Mouse (Mus musculus): ENCODE measurements at regions not wholly inside any gene's neighbourhood (a gene's known extent, or its start where the extent isn't known, plus 50 kb on each side); places are given as distances from the start of the nearest gene placed in this dataset.
A peak's percentile ranks its signal among the peaks of the same experiment; 100 is the strongest.

DNA sequence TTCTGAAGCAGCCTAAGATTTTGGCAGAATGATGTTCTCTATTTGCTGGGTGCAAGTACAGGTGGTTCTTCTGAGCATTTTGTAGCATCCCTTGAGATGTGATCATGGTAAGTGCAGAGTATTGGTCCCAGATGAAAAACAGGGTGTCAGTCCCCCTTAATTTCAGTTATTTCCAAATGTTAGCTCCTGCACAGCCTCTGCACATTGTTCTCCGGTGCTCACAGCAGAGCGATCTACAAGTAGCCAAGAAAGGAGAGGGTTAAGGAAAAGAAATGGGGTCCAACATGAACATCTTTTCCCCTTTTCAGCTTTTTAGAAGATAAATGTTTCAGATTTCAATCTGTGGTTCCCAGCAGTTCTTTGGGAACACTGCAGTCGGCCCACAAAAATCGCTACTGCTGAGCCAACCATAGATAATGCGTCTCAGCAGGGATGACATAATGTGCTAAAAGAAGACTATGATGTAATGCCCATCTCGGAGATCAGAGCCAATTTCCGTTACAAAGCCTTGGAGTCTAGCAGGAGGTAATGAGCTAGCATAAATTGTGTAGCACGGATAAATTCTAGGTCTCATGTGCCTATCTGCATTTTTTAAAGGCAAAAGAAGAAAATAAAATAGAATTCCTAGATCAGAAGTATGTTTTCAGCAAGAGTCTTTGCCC, 400.1 kb upstream of the Slc30a5 start:
- WGBS, result 28% methylated on average over 8 of the region's 8 CpGs
- no peaks in the 10 kb centered on the region for H3K9me3 ChIP-seq
- peaks cover 11% of the 10 kb centered on the region for H3K4me1 ChIP-seq
- H3K36me3 ChIP-seq, result no peaks in the 10 kb centered on the region
- H3K27me3 ChIP-seq (ENCODE audit: insufficient read depth, poor library complexity, severe bottlenecking), result no peaks in the 10 kb centered on the region
- no peak for DNase-seq (ENCODE audit: low spot score)
- H3K27ac ChIP-seq, result peak overlapping the region; percentile 69; the same call in 1 of the 2 replicates
- no peak overlapping the region for H3K4me3 ChIP-seq

DNA sequence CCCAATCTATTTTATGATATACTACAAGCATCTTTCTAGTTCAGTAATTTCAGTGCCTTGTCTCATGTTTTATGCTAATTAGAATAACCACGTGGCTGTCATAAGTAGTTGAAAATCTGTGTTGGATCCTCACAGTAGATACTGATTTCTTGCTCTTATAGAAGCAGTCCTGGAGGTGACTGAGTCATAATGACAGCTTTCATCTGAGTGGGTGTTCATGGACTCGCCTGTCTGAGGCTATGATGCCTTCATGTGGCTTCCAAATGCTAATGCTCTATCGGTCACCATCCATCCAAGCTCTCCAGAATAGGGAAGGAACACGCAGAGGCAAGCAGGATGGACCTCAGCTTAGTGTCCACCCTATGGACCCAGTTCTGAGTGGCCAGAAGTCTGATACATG, 396.6 kb upstream of the Slc30a5 start:
- DNase-seq (ENCODE audit: low spot score), result no peak
- WGBS, result 82% methylated on average over 4 of the region's 4 CpGs
- H3K27ac ChIP-seq, result no peak overlapping the region

DNA sequence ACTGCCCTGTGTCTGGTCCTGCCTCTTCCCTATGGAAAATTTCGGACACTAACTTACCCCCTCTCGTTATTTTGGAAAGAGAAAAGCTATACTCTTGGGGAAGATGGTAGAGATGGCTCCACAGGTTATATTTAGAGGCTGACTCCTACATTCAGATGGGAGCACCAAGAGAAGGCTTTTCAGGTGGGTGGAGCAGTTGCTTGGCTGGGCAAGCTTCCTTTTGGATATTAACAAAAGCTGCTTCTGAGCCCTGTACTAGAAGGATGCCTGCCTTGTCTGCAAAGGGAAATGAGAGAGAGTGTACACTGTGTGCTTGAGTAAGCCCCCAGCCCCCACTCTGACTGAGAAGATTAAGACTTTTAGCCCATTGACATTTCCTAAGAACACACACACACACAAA, 392.1 kb upstream of the Slc30a5 start:
- DNase-seq (ENCODE audit: low spot score), result no peak
- Histone ChIP-seq H3K4me3 (no peak overlapping the region), H3K36me3 (no peaks in the 10 kb centered on the region), H3K27ac (no peak overlapping the region), H3K4me1 (no peaks in the 10 kb centered on the region), H3K9me3 (no peaks in the 10 kb centered on the region), H3K27me3 (ENCODE audit: insufficient read depth, poor library complexity, severe bottlenecking) (no peaks in the 10 kb centered on the region)
- WGBS, result 72% methylated on average over 2 of the region's 2 CpGs

More for the DNA sequence above, 396.6 kb upstream of the Slc30a5 start:
- H3K27me3 ChIP-seq (ENCODE audit: insufficient read depth, poor library complexity, severe bottlenecking), result no peaks in the 10 kb centered on the region
- peaks cover 11% of the 10 kb centered on the region for H3K4me1 ChIP-seq
- no peak overlapping the region for H3K4me3 ChIP-seq
- H3K9me3 ChIP-seq, result no peaks in the 10 kb centered on the region
- H3K36me3 ChIP-seq, result no peaks in the 10 kb centered on the region

DNA sequence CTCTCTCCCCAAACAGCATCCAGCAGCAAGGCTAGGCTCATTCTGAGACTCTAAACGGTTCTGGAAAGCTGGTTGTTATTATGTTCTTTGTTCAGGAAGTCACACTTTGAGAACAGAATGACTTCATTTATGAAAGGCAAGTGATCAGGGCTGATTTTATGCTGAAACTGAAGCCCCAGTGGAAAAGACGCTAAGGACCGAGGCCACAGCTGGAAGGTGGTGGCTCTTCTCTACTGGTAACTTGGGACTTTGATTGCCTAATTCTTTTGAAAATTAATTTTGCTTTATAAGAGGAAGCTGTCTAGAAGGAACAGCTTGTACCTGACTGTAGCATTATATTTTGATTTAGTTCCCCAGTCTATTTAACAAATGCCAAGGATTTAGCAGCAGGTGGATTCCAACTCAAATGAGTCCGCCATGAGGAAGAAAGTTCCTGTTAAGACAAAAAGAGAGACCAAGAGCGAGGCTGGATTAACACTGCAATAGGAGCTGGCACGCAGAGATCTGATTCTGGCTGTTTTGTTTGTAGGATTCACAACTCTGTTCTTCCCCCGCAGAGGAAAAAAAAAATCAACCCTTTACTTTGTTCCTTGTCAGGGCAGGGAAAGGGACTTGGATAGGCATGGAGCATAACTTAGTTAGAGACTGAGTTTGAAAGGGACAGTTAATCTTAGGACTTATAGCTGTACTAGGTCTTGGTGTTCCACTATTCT, 388.3 kb upstream of the Slc30a5 start:
- H3K27me3 ChIP-seq (ENCODE audit: insufficient read depth, poor library complexity, severe bottlenecking), result no peaks in the 10 kb centered on the region
- H3K4me3 ChIP-seq, result no peak overlapping the region
- no peaks in the 10 kb centered on the region for H3K4me1 ChIP-seq
- 78% methylated on average over 7 of the region's 7 CpGs for whole genome bisulfite sequencing
- no peak overlapping the region for H3K27ac ChIP-seq
- no peak for DNase-seq (ENCODE audit: low spot score)
- no peaks in the 10 kb centered on the region for H3K9me3 ChIP-seq
- H3K36me3 ChIP-seq, result no peaks in the 10 kb centered on the region

DNA sequence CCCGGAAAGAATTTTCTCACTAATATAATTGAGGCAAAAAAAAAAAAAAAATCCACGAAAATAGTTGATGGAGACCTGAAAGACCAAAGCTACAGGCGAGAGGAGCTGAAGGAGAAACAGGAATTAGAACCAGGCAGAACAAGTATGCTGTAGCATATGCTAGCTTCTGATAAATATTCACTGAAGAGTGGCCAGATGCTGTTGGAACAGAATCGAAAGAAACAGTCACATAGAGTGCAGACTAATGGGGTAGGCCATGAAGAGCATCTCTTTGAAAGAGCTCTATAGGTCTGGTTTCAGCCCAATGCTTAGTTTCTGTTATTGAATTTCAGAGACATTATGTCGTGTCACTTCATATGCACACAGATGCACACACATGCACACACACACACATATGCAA, 386.3 kb upstream of the Slc30a5 start:
- Histone ChIP-seq H3K27ac (no peak overlapping the region), H3K9me3 (no peaks in the 10 kb centered on the region), H3K4me3 (no peak overlapping the region), H3K36me3 (no peaks in the 10 kb centered on the region), H3K4me1 (peaks cover 9% of the 10 kb centered on the region; the same call in 1 of the 2 replicates), H3K27me3 (ENCODE audit: insufficient read depth, poor library complexity, severe bottlenecking) (no peaks in the 10 kb centered on the region)
- DNase-seq (ENCODE audit: low spot score), result no peak
- WGBS, result 80% methylated on average over 5 of the region's 5 CpGs

DNA sequence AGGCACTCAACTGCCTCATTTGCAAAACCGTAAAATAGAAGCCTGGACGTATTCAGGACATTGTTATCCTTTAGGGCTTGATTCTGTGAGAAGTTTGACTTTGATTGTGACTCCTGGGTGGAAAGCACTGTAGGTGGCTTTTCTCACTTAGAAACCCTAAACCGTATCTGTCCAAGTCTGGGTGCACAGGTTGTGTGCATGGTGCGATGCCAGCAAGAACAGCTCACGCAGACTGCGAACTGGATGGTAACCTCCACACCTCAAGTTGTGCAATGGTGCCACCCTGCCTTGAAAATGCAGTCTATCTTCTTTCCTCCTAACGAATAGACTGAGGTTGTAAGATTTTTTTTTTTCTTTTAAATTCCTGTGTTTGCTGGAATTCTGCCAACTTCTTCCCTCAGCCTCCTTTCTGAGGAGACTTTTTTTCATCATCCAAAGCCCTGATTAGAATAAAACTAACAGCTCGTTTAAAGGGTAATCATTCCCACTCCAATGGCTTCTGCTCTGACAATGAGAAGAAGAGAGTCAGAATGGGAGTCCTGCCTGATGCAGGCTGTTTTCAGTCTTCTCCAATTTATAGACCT, 383.8 kb upstream of the Slc30a5 start:
- no peak overlapping the region for H3K27ac ChIP-seq
- H3K9me3 ChIP-seq, result no peaks in the 10 kb centered on the region
- H3K4me3 ChIP-seq, result no peak overlapping the region
- peaks cover 9% of the 10 kb centered on the region; the same call in 1 of the 2 replicates for H3K4me1 ChIP-seq
- 79% methylated on average over 8 of the region's 8 CpGs for WGBS
- no peaks in the 10 kb centered on the region for H3K36me3 ChIP-seq
- no peaks in the 10 kb centered on the region for H3K27me3 ChIP-seq (ENCODE audit: insufficient read depth, poor library complexity, severe bottlenecking)
- DNase-seq (ENCODE audit: low spot score), result no peak

DNA sequence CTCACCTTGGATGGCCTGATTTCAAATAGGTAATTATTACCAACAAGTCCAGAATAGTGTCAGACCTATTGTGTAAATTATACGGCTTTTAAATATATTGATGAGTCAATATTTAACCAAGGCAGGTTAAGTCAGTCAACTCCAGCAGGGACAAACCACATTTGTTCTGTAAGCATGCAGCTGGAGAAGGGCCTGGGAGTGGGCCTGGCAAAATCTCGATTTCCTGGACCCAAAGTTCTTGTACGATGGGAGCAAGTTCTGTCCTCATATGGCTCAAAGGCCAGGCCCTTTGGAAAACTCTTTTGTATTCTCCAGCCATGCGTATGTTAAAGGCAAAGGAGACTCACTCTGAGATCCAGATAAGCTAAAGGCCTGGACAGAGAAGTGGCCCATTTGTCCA, 383.2 kb upstream of the Slc30a5 start:
- Histone ChIP-seq H3K27ac (no peak overlapping the region), H3K36me3 (no peaks in the 10 kb centered on the region), H3K4me1 (peaks cover 9% of the 10 kb centered on the region; the same call in 1 of the 2 replicates), H3K9me3 (no peaks in the 10 kb centered on the region), H3K27me3 (ENCODE audit: insufficient read depth, poor library complexity, severe bottlenecking) (no peaks in the 10 kb centered on the region), H3K4me3 (no peak overlapping the region)
- no peak for DNase-seq (ENCODE audit: low spot score)
- WGBS, result 73% methylated on average over 4 of the region's 4 CpGs

DNA sequence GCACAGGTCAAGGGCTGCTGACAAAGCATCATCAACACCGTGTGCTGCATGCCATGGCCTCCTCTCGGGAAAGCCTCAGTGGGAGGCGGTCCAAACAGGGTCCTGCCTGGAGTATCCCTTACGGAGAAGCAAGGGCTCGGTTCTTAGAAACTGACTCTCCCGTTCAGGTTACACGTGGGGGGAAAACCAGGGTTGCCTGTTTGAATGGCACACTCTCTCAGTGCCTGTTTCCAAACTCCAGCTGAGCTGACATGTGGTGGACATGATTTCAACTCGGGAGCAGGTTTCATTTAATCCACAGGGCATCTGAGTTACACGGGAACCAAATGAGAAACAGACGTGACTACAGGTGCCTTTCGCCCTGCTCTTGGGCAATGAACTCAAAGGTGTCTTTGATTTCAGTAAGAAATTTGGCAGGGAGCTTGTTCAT, 382.6 kb upstream of the Slc30a5 start:
- 54% methylated on average over 11 of the region's 11 CpGs for WGBS
- Histone ChIP-seq H3K4me3 (no peak overlapping the region), H3K36me3 (no peaks in the 10 kb centered on the region), H3K27ac (no peak overlapping the region; the same call in 1 of the 2 replicates), H3K4me1 (peaks cover 9% of the 10 kb centered on the region; the same call in 1 of the 2 replicates), H3K9me3 (no peaks in the 10 kb centered on the region), H3K27me3 (ENCODE audit: insufficient read depth, poor library complexity, severe bottlenecking) (no peaks in the 10 kb centered on the region)
- no peak for DNase-seq (ENCODE audit: low spot score)

DNA sequence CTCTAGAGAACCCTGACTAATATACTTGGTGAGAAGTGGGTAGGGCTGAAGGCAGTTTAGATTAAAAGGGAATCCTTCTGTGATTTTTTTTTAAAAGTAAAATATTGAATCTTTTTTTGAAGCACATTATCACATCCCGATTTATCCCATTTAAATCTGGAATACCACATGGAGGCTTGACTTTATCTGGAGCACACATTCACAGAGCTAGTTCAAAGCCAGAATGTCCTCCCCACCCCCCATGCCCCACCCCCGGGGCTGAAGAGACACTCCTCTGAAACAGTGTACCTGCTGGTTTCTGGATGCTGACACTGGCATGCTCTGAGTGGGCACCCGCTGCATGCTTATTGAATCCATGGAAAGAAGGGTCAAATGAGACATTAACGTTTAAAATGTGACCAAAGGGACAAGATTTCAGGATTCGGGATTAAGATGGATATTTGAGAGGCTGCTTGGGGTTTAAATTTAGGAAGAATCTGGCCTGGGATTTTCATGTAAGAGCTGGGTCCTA, 382.0 kb upstream of the Slc30a5 start:
- no peaks in the 10 kb centered on the region for H3K27me3 ChIP-seq (ENCODE audit: insufficient read depth, poor library complexity, severe bottlenecking)
- peaks cover 9% of the 10 kb centered on the region; the same call in 1 of the 2 replicates for H3K4me1 ChIP-seq
- no peak for DNase-seq (ENCODE audit: low spot score)
- no peaks in the 10 kb centered on the region for H3K9me3 ChIP-seq
- no peak overlapping the region for H3K4me3 ChIP-seq
- H3K36me3 ChIP-seq, result no peaks in the 10 kb centered on the region
- H3K27ac ChIP-seq, result no peak overlapping the region
- 77% methylated on average over 5 of the region's 5 CpGs for WGBS

DNA sequence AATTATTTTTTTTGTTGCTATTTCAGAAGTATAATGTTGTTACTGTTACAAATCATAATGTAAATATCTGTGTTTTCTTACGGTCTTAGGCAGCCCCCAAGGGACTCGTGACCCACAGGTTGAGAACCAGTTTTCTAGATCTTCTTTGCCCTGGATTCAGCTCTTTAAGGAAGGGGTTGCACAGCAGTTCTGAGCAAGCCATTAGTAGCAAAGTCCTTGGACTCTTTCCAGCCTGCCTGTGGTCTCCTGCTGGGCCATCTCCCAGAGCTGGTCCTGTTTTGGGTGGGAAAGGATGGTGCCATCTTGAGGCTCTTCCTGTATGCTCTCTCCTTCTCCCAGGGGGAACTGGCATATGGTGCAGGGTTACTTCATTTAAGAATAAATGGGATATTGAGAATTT, 380.9 kb upstream of the Slc30a5 start:
- DNase-seq (ENCODE audit: low spot score), result no peak

DNA sequence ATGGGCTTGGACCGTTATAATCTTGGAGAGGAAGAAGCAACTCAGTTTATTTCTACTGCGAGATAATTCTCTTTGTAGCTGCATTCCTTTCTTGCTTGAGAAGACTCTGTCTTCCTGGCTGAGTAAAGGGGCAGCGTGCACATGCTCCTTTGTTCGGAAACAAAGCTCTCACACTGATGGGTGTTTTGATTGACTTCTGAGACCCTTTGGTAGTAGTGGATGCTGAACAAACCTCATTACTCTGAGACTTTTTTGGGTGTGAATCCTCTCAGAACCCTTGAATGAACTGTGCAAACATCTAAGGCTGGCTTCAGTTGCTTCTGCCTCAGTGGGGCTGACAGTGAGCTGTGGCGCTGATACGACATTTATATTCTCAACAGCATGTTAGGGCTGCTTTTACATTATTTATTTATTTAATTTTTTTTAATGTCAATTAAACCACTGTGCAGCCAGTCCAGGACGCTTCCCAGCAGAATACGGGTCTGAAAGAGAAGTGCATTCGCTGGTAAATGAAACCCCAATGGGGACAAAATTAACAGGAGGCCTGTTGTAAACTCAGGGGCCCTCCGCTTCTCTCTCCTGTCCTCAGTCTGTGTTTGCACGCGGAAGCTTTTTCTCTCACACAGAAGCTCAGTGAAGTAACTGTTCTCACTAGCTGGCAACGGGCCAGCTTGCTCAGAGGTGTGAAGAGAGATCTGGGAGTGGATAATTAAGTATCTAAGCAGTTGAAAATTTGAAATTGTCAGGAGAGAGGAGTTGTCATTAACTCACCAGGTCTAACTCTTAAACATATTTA, 380.1 kb upstream of the Slc30a5 start:
- Histone ChIP-seq H3K4me3 (no peak overlapping the region), H3K4me1 (peaks cover 14% of the 10 kb centered on the region; the same call in 1 of the 2 replicates), H3K27me3 (ENCODE audit: insufficient read depth, poor library complexity, severe bottlenecking) (no peaks in the 10 kb centered on the region), H3K9me3 (no peaks in the 10 kb centered on the region), H3K36me3 (no peaks in the 10 kb centered on the region), H3K27ac (0 out of 2 replicates have a peak overlapping the region, but pooled peaks have one; percentile 29)
- WGBS, result 53% methylated on average over 13 of the region's 13 CpGs
- no peak for DNase-seq (ENCODE audit: low spot score)

More for the DNA sequence above, 380.9 kb upstream of the Slc30a5 start:
- 73% methylated on average over 2 of the region's 2 CpGs for WGBS
- Histone ChIP-seq H3K27ac (no peak overlapping the region), H3K9me3 (no peaks in the 10 kb centered on the region), H3K4me3 (no peak overlapping the region), H3K36me3 (no peaks in the 10 kb centered on the region), H3K4me1 (peaks cover 14% of the 10 kb centered on the region; the same call in 1 of the 2 replicates), H3K27me3 (ENCODE audit: insufficient read depth, poor library complexity, severe bottlenecking) (no peaks in the 10 kb centered on the region)

DNA sequence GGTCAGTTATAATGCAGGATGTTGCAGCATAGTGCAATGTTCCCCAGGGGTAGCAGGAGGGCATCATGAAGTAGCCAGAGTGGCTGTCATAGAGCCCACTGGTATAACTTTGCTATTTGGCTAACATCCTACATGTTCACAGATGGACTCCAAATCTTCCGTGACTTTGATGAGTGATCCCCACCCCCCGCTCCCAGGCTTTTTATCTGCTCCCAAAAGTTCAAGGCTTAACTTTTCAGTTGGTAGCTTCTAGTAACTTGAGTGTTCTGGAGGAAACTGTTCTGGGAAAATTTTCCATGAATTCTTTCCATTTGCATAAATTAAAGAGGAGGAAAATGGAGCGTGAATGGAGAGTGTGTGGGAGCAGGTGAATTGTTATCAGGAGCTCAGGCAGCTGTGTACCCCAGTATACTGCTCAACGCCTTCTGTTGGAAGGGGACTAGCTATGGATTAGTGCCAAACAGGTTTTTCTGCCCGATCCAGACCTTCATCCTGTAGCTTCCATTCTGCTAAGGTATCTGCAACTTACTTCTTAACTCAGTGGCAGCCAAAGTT, 379.2 kb upstream of the Slc30a5 start:
- Histone ChIP-seq H3K9me3 (no peaks in the 10 kb centered on the region), H3K27me3 (ENCODE audit: insufficient read depth, poor library complexity, severe bottlenecking) (no peaks in the 10 kb centered on the region), H3K27ac (no peak overlapping the region), H3K4me3 (no peak overlapping the region), H3K36me3 (no peaks in the 10 kb centered on the region), H3K4me1 (peaks cover 14% of the 10 kb centered on the region; the same call in 1 of the 2 replicates)
- WGBS, result 72% methylated on average over 5 of the region's 5 CpGs
- no peak for DNase-seq (ENCODE audit: low spot score)

Data from heart, embryonic 10.5 days (tissue).